Mouse (Mus musculus): Measurements from ENCODE around the gene Ptprd. TPM values are rescaled to one million over a fixed set of nuclear protein-coding genes. Genes with fewer than 3 reads are reported as not detected.

Ptprd gene
- polyA plus RNA-seq, 2 experiments = 48.6 to 50.4 TPM

DNA sequence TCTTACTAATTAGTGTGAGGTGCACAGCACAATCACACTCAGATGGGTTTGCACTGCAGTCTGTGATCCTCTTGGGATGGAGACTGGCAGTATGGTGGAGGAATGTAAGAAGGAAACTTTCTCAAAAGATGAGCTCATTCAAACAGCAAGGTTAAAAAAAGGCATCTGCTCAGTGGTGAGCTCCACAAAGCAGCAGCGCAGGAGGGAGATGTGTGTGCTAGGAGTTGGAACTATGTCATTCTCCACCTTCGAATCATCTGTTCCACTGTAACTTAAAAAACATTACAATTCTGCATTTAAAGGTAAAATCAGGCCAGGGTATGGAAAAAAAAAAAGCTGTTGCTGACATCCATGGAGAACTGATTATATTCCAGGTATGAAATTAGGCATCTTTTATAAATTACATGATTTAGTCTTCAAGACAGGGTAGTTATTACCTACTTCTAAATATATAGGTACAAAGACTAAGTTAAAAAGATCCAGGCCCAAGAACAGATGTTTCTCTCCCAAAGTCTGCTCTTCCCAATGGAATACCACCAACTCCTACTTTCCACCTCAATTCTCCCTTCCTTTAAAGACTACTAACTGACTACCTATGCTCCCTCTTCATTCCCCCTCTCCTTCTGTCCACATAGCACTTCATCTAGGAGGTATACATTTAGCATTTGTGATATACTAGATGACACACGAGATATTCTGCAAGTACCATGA is 562.0 kb downstream of the Ptprd start:
- DNase-seq (ENCODE audit: low spot score) (no peak), ATAC-seq (ENCODE audit: low FRiP score, low read depth) (no peak)
- no peaks in the 10 kb centered on the region for H3K36me3 ChIP-seq (ENCODE audit: control insufficient read depth, insufficient read depth, low read length)
- TF ChIP-seq POLR2A (IDR thresholded peaks at IDR 0.05; ENCODE audit: borderline replicate concordance, extremely low read depth, insufficient read depth, insufficient read length) = no peak
- no peaks in the 10 kb centered on the region for H3K27me3 ChIP-seq (ENCODE audit: control insufficient read depth, insufficient read depth, low read length)
- H3K9ac ChIP-seq (ENCODE audit: low read depth, low read length, severe bottlenecking) = no peak overlapping the region
- no peak overlapping the region for H3K4me3 ChIP-seq (replicated peaks; ENCODE audit: low read length)
- H3K4me1 ChIP-seq (ENCODE audit: control insufficient read depth, insufficient read depth, low read length) = 0 out of 2 replicates have a peak, but pooled peaks cover 4% of the 10 kb centered on the region
- 81% methylated on average over 3 of the region's 3 CpGs for WGBS
- H3K27ac ChIP-seq (replicated peaks; ENCODE audit: low read depth, low read length) = no peak overlapping the region
- H3K4me2 ChIP-seq (replicated peaks; ENCODE audit: low read depth, low read length, severe bottlenecking) = no peak overlapping the region
- no peaks in the 10 kb centered on the region for H3K9me3 ChIP-seq (ENCODE audit: control insufficient read depth, low read length)

DNA sequence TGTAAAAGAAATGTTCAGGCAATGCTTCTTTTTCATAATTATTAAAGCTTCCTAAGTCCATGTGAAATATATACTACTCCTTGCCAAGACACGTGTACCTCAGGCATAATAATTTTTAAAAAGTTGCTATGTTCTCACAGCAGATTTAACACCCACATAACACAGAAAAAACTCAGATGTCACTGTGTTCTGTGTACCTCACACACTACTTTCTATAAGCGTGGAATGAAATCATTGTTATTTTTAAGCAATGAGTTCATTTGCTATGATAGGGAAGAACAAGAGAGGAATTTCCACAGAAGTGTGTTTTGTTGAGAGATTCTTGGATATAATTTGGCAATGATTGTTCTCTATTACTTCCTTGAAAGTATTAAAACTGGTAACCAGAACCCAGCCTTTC is 562.9 kb downstream of the Ptprd start:
- Histone ChIP-seq H3K4me2 (replicated peaks; ENCODE audit: low read depth, low read length, severe bottlenecking) (no peak overlapping the region), H3K36me3 (ENCODE audit: control insufficient read depth, insufficient read depth, low read length) (no peaks in the 10 kb centered on the region), H3K27ac (replicated peaks; ENCODE audit: low read depth, low read length) (no peak overlapping the region), H3K9me3 (ENCODE audit: control insufficient read depth, low read length) (no peaks in the 10 kb centered on the region), H3K4me3 (replicated peaks; ENCODE audit: low read length) (no peak overlapping the region), H3K9ac (ENCODE audit: low read depth, low read length, severe bottlenecking) (no peak overlapping the region), H3K4me1 (ENCODE audit: control insufficient read depth, insufficient read depth, low read length) (0 out of 2 replicates have a peak, but pooled peaks cover 4% of the 10 kb centered on the region), H3K27me3 (ENCODE audit: control insufficient read depth, insufficient read depth, low read length) (no peaks in the 10 kb centered on the region)
- no peak for TF ChIP-seq POLR2A (IDR thresholded peaks at IDR 0.05; ENCODE audit: borderline replicate concordance, extremely low read depth, insufficient read depth, insufficient read length)
- ATAC-seq (ENCODE audit: low FRiP score, low read depth) = no peak
- 79% methylated on average over 2 of the region's 2 CpGs for WGBS
- DNase-seq (ENCODE audit: low spot score) = no peak

DNA sequence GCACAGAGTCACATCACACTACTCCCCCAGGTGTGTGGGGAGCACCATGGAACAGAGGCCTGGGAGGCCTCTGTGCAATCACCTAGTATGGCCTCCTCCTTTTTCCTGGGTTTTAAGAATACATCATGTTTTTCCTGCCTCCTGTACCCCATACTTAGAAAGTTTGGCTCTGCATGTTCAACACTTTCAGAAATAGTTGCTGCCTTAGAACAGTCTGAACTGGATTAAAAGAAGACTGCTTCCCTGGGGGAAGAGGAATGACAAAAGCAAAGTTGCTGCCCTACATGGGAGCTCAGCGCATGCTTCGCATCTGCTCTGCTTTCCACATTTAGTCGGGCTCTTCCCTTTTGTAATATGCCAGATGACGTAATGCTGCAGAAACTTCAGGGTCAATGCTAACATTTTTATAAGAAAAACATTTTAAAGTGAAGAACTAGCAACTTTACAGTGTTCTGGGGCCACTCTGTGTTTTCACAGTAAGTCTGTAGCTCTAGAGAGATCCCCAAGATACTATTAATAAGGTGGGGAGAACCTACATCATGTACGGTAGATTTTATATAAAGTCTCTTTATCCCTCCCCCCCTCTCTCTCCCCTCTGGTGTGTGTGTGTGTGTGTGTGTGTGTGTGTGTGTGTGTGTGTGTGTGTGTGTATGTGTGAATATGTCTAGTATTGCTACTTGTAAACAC is 564.2 kb downstream of the Ptprd start:
- H3K9me3 ChIP-seq (ENCODE audit: control insufficient read depth, low read length) = no peaks in the 10 kb centered on the region
- no peak overlapping the region for H3K4me2 ChIP-seq (replicated peaks; ENCODE audit: low read depth, low read length, severe bottlenecking)
- no peak overlapping the region for H3K9ac ChIP-seq (ENCODE audit: low read depth, low read length, severe bottlenecking)
- no peak overlapping the region for H3K4me3 ChIP-seq (replicated peaks; ENCODE audit: low read length)
- DNase-seq (ENCODE audit: low spot score) (peak; percentile 49), ATAC-seq (ENCODE audit: low FRiP score, low read depth) (peak; percentile 71; the same call in 1 of the 2 replicates)
- WGBS = 63% methylated on average over 5 of the region's 5 CpGs
- TF ChIP-seq POLR2A (IDR thresholded peaks at IDR 0.05; ENCODE audit: borderline replicate concordance, extremely low read depth, insufficient read depth, insufficient read length) = no peak
- H3K27me3 ChIP-seq (ENCODE audit: control insufficient read depth, insufficient read depth, low read length) = no peaks in the 10 kb centered on the region
- 0 out of 2 replicates have a peak, but pooled peaks cover 4% of the 10 kb centered on the region for H3K4me1 ChIP-seq (ENCODE audit: control insufficient read depth, insufficient read depth, low read length)
- H3K36me3 ChIP-seq (ENCODE audit: control insufficient read depth, insufficient read depth, low read length) = no peaks in the 10 kb centered on the region
- no peak overlapping the region for H3K27ac ChIP-seq (replicated peaks; ENCODE audit: low read depth, low read length)

DNA sequence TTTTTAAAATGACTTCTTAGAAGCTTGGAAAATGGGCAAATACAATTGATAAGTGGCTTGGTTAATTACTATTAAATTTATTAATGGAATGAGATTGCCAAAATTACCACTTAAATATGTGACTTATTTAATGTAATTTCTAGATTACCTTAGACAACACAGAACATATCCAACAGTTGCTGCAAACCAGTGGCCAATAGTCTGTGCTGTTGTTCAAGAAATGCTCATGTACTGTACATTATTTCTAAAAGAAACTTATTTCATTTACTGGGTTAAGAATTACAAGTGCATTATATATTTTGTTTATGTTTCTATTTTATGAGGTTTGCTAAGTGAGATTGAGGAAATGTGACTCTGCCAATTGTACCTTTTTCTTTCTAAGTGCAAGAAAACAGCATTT is 567.3 kb downstream of the Ptprd start:
- Histone ChIP-seq H3K4me1 (ENCODE audit: control insufficient read depth, insufficient read depth, low read length) (0 out of 2 replicates have a peak, but pooled peaks cover 4% of the 10 kb centered on the region), H3K27me3 (ENCODE audit: control insufficient read depth, insufficient read depth, low read length) (no peaks in the 10 kb centered on the region), H3K9me3 (ENCODE audit: control insufficient read depth, low read length) (no peaks in the 10 kb centered on the region), H3K4me3 (replicated peaks; ENCODE audit: low read length) (no peak overlapping the region), H3K36me3 (ENCODE audit: control insufficient read depth, insufficient read depth, low read length) (no peaks in the 10 kb centered on the region), H3K9ac (ENCODE audit: low read depth, low read length, severe bottlenecking) (no peak overlapping the region), H3K27ac (replicated peaks; ENCODE audit: low read depth, low read length) (no peak overlapping the region), H3K4me2 (replicated peaks; ENCODE audit: low read depth, low read length, severe bottlenecking) (no peak overlapping the region)
- TF ChIP-seq POLR2A (IDR thresholded peaks at IDR 0.05; ENCODE audit: borderline replicate concordance, extremely low read depth, insufficient read depth, insufficient read length) = no peak
- DNase-seq (ENCODE audit: low spot score) (no peak), ATAC-seq (ENCODE audit: low FRiP score, low read depth) (no peak)

DNA sequence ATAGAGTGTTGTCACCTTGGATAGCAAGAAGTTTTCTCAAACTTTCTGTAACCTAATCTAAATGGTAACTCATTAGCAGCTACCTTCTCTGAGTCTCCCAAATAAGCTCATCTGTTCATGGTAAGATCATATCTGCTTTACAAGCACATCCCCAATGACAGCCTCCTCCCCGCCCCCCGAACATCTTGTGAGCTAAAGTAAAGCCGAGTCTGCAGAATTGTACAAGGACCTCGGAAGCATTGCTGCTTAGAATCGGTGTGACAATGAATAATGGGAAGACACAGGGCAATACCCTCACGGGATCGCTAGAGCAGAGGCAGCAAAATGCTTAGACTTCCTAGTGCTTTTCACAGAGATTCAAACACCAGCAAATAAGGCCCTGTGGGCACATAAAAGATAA is 571.7 kb downstream of the Ptprd start:
- Histone ChIP-seq H3K9me3 (ENCODE audit: control insufficient read depth, low read length) (no peaks in the 10 kb centered on the region), H3K4me3 (replicated peaks; ENCODE audit: low read length) (no peak overlapping the region), H3K36me3 (ENCODE audit: control insufficient read depth, insufficient read depth, low read length) (no peaks in the 10 kb centered on the region), H3K4me2 (replicated peaks; ENCODE audit: low read depth, low read length, severe bottlenecking) (no peak overlapping the region), H3K9ac (ENCODE audit: low read depth, low read length, severe bottlenecking) (no peak overlapping the region), H3K4me1 (ENCODE audit: control insufficient read depth, insufficient read depth, low read length) (no peaks in the 10 kb centered on the region), H3K27ac (replicated peaks; ENCODE audit: low read depth, low read length) (no peak overlapping the region), H3K27me3 (ENCODE audit: control insufficient read depth, insufficient read depth, low read length) (no peaks in the 10 kb centered on the region)
- WGBS = 70% methylated on average over 7 of the region's 7 CpGs
- TF ChIP-seq POLR2A (IDR thresholded peaks at IDR 0.05; ENCODE audit: borderline replicate concordance, extremely low read depth, insufficient read depth, insufficient read length) = no peak
- no peak for DNase-seq (ENCODE audit: low spot score)
- no peak for ATAC-seq (ENCODE audit: low FRiP score, low read depth)
